Mouse (Mus musculus) stomach, postnatal 0 days (tissue): ENCODE measurements around the gene Ubxn6.

ENCODE experiments used
- CTCF ChIP-seq: IDR thresholded peaks from 2 replicates; pipeline ENCODE4 v1.5.1; 2016; ENCODE audit warnings: antibody characterized with exemption, low read depth, mild to moderate bottlenecking, moderate library complexity
- EP300 ChIP-seq: optimal IDR thresholded peaks from 2 replicates; pipeline ENCODE3; 2016; ENCODE audit warnings: antibody characterized with exemption

DNA sequence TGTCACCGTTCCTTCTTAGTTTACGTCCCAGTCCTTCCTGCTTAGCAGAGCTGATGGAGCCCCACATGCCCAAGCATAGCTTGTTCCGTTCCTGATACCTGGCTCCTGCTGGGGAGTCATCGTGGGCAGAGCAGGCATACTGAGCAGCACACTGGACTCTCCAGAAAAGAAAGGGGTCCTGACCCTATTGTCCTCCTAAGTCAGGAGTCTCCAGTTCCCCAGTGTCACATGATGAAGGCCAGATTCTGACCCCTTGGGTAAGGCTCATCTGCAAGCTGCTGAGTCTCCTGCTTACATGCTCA is 51.9 kb downstream of the Ubxn6 start:
- no peak for TF ChIP-seq CTCF
- TF ChIP-seq EP300, result no peak
